Mouse (Mus musculus) neural tube, embryonic 13.5 days (tissue): ENCODE data around the gene Tcp11l2. TPM values are rescaled to one million over a fixed set of nuclear protein-coding genes. Genes with fewer than 3 reads are reported as not detected.

ENCODE experiments used
- ATAC-seq: fragments of 200-750 bp; cut with Nextera tagmentation; 2 replicates; pipeline ENCODE4 v1.8.0; 2017; ENCODE audit warnings: low read depth, mild to moderate bottlenecking, moderate TSS enrichment, moderate library complexity
- H3K27ac ChIP-seq: fragments of 300-500 bp; sonication (generic); replicated peaks from 2 replicates; pipeline ENCODE4 v1.5.1; 2015; ENCODE audit warnings: moderate library complexity, mild to moderate bottlenecking, inconsistent platforms
- H3K27me3 ChIP-seq: fragments of 300-500 bp; sonication (generic); 2 replicates; pipeline ENCODE4 v1.6.1; 2015; ENCODE audit warnings: mild to moderate bottlenecking, inconsistent platforms
- H3K36me3 ChIP-seq: fragments of 300-500 bp; sonication (generic); 2 replicates; pipeline ENCODE4 v1.6.1; 2015; ENCODE audit warnings: mild to moderate bottlenecking, inconsistent platforms
- H3K4me1 ChIP-seq: fragments of 300-500 bp; sonication (generic); replicated peaks from 2 replicates; pipeline ENCODE4 v1.6.1; 2015; ENCODE audit warnings: inconsistent platforms
- H3K4me2 ChIP-seq: fragments of 300-500 bp; sonication (generic); 2 replicates; pipeline ENCODE4 v1.6.1; 2015; ENCODE audit warnings: inconsistent platforms, mild to moderate bottlenecking, moderate library complexity
- H3K4me3 ChIP-seq: fragments of 300-500 bp; sonication (generic); 2 replicates; pipeline ENCODE4 v1.5.1; 2015; ENCODE audit warnings: mild to moderate bottlenecking, inconsistent platforms
- H3K9ac ChIP-seq: fragments of 300-500 bp; sonication (generic); 2 replicates; pipeline ENCODE4 v1.6.1; 2015; ENCODE audit warnings: moderate library complexity, mild to moderate bottlenecking, inconsistent platforms
- H3K9me3 ChIP-seq: fragments of 300-500 bp; sonication (generic); 2 replicates; pipeline ENCODE4 v1.6.1; 2016; ENCODE audit warnings: inconsistent platforms
- WGBS: fragments of 180-500 bp; shearing (Covaris S2); methylation state at CpG from one replicate; pipeline ENCODE4 v1.1.7; 2015; 5-methylcytosine and 5-hydroxymethylcytosine counted together
- polyA plus RNA-seq: library from polyadenylated mRNA; unstranded; fragments of >200 nt; fragmentation: Nextera tagmentation; extraction: Ambion mirVana; gene quantifications from 2 replicates; pipeline ENCODE4 v1.2.1, GENCODE M21; 2015

The Tcp11l2 gene
- polyA plus RNA-seq, 1 experiment from 2014 or later = 30.2 TPM

DNA sequence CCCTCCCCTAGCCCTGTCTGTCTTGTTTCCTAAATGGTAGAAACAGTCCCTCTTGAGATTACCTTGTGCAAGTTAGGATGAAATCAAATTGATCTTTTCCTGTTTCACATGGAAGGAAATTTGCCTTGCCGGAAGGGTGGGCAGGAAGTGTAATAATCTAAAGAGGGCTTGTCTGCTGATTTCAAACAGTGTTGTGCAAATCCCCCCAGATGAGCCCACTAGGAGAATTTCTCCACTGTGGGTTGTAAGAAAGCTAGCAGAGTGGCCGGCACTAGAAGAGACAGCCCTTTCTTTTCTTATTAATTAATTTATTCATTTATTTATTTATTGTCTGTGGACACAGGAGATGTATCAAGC lies 8.8 kb downstream of the Tcp11l2 start:
- no peak overlapping the region for H3K4me2 ChIP-seq
- peaks cover 11% of the 10 kb centered on the region for H3K36me3 ChIP-seq
- no peaks in the 10 kb centered on the region for H3K27me3 ChIP-seq
- no peaks in the 10 kb centered on the region for H3K4me1 ChIP-seq
- no peak overlapping the region for H3K27ac ChIP-seq
- 82% methylated on average over 2 of the region's 2 CpGs for WGBS
- H3K9me3 ChIP-seq = no peaks in the 10 kb centered on the region
- no peak for ATAC-seq
- no peak overlapping the region for H3K4me3 ChIP-seq
- H3K9ac ChIP-seq = no peak overlapping the region

- Histone ChIP-seq H3K27ac (no peak overlapping the region), H3K4me2 (no peak overlapping the region), H3K27me3 (no peaks in the 10 kb centered on the region), H3K36me3 (peaks cover 52% of the 10 kb centered on the region), H3K9ac (no peak overlapping the region), H3K4me1 (no peaks in the 10 kb centered on the region), H3K4me3 (no peak overlapping the region), H3K9me3 (no peaks in the 10 kb centered on the region)
- ATAC-seq = no peak
- whole genome bisulfite sequencing = 81% methylated on average over 14 of the region's 14 CpGs
Measured at GRCm38 (mm10) chr10:84590956-84591355, 14.5 kb downstream of the Tcp11l2 start.

- H3K9ac ChIP-seq = no peak overlapping the region
- H3K27me3 ChIP-seq = no peaks in the 10 kb centered on the region
- peaks cover 54% of the 10 kb centered on the region for H3K36me3 ChIP-seq
- no peaks in the 10 kb centered on the region for H3K4me1 ChIP-seq
- H3K4me2 ChIP-seq = no peak overlapping the region
- no peak overlapping the region for H3K27ac ChIP-seq
- ATAC-seq = no peak
- no peak overlapping the region for H3K4me3 ChIP-seq
- 92% methylated on average over 2 of the region's 2 CpGs for WGBS
- no peaks in the 10 kb centered on the region for H3K9me3 ChIP-seq
Measured at GRCm38 (mm10) chr10:84591640-84592148, 15.3 kb downstream of the Tcp11l2 start.

DNA sequence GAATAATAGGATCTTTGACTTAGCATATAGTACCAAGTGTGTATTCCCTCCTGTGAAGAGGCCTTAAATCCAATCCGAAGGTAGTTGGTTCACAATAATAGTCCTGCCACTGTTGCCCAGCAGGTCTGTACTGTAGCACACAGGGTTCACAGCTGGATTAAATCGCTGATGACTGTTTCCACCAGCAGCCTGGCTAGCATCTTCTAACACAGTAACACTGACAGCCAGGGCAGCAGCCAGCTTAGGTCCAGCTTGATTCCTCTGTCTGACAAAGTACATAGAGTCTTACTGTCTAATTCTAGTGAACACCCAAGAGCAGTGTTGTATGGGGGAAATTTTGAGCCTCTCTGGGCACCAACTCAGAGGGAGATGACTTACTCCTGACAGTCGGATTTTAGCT lies 16.3 kb downstream of the Tcp11l2 start:
- H3K27ac ChIP-seq = no peak overlapping the region
- H3K4me2 ChIP-seq = no peak overlapping the region
- no peak overlapping the region for H3K9ac ChIP-seq
- no peaks in the 10 kb centered on the region for H3K9me3 ChIP-seq
- peaks cover 49% of the 10 kb centered on the region for H3K36me3 ChIP-seq
- no peaks in the 10 kb centered on the region for H3K4me1 ChIP-seq
- no peaks in the 10 kb centered on the region for H3K27me3 ChIP-seq
- no peak for ATAC-seq
- WGBS = 60% methylated on average over 3 of the region's 3 CpGs
- H3K4me3 ChIP-seq = no peak overlapping the region

DNA sequence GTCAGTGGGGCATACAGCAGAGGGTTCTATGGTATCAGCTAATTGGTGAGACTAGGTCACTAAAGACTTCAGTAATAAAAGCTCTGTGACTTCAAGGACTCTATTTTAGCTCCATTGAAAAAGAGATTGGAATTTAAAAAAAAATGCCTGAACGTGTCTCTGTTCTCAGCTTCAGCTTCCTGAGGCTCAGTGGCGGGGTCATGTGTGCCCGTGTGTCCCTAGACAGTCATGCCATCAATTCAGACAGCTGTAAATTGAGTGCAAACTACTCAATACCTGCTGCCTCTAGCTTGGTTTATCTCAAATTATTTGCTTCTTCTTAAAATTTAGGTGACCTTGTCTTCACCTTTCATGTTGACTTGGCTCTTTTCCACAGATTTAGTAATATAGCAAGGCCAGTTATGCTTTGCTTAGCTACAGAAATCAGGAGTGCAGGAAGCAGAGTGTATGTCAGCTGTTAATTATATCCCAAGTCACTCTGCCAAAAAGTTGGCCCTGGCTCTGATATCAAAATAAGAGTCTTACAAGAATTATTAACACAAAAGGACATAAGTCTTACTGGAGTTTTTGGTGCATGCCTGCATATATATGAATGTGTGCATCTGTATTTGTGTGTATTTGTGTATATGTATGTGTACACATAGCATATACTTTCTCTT lies 20.8 kb downstream of the Tcp11l2 start:
- ATAC-seq = no peak
- Histone ChIP-seq H3K4me1 (no peaks in the 10 kb centered on the region), H3K27me3 (no peaks in the 10 kb centered on the region), H3K4me3 (no peak overlapping the region), H3K4me2 (no peak overlapping the region), H3K9ac (no peak overlapping the region), H3K9me3 (no peaks in the 10 kb centered on the region), H3K27ac (no peak overlapping the region), H3K36me3 (peaks cover 28% of the 10 kb centered on the region)
- 67% methylated on average over 3 of the region's 3 CpGs for WGBS

DNA sequence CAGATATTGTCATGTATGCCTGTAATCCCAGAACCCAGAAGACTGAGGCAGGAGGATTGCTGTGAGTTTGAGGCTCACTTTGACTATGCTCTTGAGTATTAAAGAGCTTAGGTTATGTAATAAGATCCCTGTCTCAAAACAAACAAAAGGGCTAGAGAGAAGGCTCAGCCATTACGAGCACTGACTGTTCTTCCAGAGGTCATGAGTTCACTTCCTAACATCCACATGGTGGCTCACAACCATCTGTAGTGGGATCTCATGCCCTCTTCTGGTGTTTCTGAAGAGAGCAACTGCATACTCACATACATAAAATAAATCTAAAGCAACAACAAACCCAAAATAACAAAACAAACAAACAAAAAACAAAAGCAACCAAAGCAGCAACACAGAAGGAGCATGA lies 21.7 kb downstream of the Tcp11l2 start:
- no peak for ATAC-seq
- no peaks in the 10 kb centered on the region for H3K4me1 ChIP-seq
- H3K4me2 ChIP-seq = no peak overlapping the region
- no peaks in the 10 kb centered on the region for H3K9me3 ChIP-seq
- H3K36me3 ChIP-seq = peaks cover 27% of the 10 kb centered on the region
- no peak overlapping the region for H3K27ac ChIP-seq
- no peaks in the 10 kb centered on the region for H3K27me3 ChIP-seq
- H3K9ac ChIP-seq = no peak overlapping the region
- 26% methylated on average over 1 of the region's 1 CpGs for WGBS
- H3K4me3 ChIP-seq = no peak overlapping the region

GRCm38 (mm10) chr10:84600136-84600535 lies 23.7 kb downstream of the Tcp11l2 start:
- 87% methylated on average over 6 of the region's 6 CpGs for WGBS
- H3K9me3 ChIP-seq = no peaks in the 10 kb centered on the region
- no peaks in the 10 kb centered on the region for H3K27me3 ChIP-seq
- no peak overlapping the region for H3K9ac ChIP-seq
- no peak for ATAC-seq
- H3K4me2 ChIP-seq = no peak overlapping the region
- H3K4me3 ChIP-seq = no peak overlapping the region
- H3K36me3 ChIP-seq = peaks cover 17% of the 10 kb centered on the region
- no peak overlapping the region for H3K27ac ChIP-seq
- no peaks in the 10 kb centered on the region for H3K4me1 ChIP-seq

GRCm38 (mm10) chr10:84604335-84604734 lies 27.9 kb downstream of the Tcp11l2 start:
- Histone ChIP-seq H3K4me2 (no peak overlapping the region), H3K36me3 (peaks cover 21% of the 10 kb centered on the region), H3K9me3 (no peaks in the 10 kb centered on the region), H3K9ac (no peak overlapping the region), H3K4me1 (no peaks in the 10 kb centered on the region), H3K27ac (no peak overlapping the region), H3K27me3 (no peaks in the 10 kb centered on the region), H3K4me3 (no peak overlapping the region)
- 49% methylated on average over 1 of the region's 1 CpGs for WGBS
- ATAC-seq = no peak

GRCm38 (mm10) chr10:84608361-84608760 lies 31.9 kb downstream of the Tcp11l2 start:
- peaks cover 28% of the 10 kb centered on the region for H3K36me3 ChIP-seq

GRCm38 (mm10) chr10:84610324-84610723 lies 33.9 kb downstream of the Tcp11l2 start:
- H3K27ac ChIP-seq = no peak overlapping the region
- H3K4me1 ChIP-seq = no peaks in the 10 kb centered on the region
- no peaks in the 10 kb centered on the region for H3K9me3 ChIP-seq
- no peak overlapping the region for H3K9ac ChIP-seq
- 40% methylated on average over 4 of the region's 4 CpGs for WGBS
- peaks cover 26% of the 10 kb centered on the region for H3K36me3 ChIP-seq
- H3K4me2 ChIP-seq = no peak overlapping the region
- no peak for ATAC-seq
- H3K4me3 ChIP-seq = no peak overlapping the region
- no peaks in the 10 kb centered on the region for H3K27me3 ChIP-seq

More at GRCm38 (mm10) chr10:84608361-84608760, 31.9 kb downstream of the Tcp11l2 start:
- no peak overlapping the region for H3K4me3 ChIP-seq
- no peak overlapping the region for H3K4me2 ChIP-seq
- no peaks in the 10 kb centered on the region for H3K9me3 ChIP-seq
- WGBS = 90% methylated on average over 3 of the region's 3 CpGs
- no peak overlapping the region for H3K27ac ChIP-seq
- H3K27me3 ChIP-seq = no peaks in the 10 kb centered on the region
- H3K9ac ChIP-seq = no peak overlapping the region
- ATAC-seq = no peak
- no peaks in the 10 kb centered on the region for H3K4me1 ChIP-seq

DNA sequence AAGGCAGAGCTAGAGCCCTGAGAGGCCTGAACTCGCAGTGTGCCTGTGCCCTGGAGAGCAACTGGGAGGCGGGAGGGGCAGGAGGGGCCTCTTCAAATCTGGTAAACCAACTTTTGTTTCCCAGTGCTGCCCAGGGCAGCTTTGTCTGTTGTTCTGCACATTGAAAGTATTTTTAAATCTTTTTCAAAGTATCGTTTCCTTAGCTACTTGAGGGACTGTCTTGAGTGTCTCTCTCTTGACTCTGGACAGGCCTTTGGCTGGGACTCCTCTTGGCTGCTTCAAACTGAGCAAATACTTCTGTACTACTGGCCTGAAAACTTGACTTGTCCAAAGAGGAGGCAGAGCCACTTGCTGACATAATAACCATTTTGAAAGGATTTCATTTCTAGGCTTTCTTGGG lies 34.4 kb downstream of the Tcp11l2 start:
- peaks cover 21% of the 10 kb centered on the region for H3K36me3 ChIP-seq
- 73% methylated on average over 3 of the region's 3 CpGs for whole genome bisulfite sequencing
- ATAC-seq = no peak
- no peak overlapping the region for H3K4me3 ChIP-seq
- no peaks in the 10 kb centered on the region for H3K27me3 ChIP-seq
- no peak overlapping the region for H3K4me2 ChIP-seq
- no peak overlapping the region for H3K9ac ChIP-seq
- no peak overlapping the region for H3K27ac ChIP-seq
- no peaks in the 10 kb centered on the region for H3K9me3 ChIP-seq
- H3K4me1 ChIP-seq = no peaks in the 10 kb centered on the region

- no peak overlapping the region for H3K9ac ChIP-seq
- no peak overlapping the region for H3K4me2 ChIP-seq
- peaks cover 14% of the 10 kb centered on the region; the same call in 1 of the 2 replicates for H3K36me3 ChIP-seq
- no peaks in the 10 kb centered on the region for H3K4me1 ChIP-seq
- no peaks in the 10 kb centered on the region for H3K27me3 ChIP-seq
- H3K4me3 ChIP-seq = no peak overlapping the region
- H3K9me3 ChIP-seq = no peaks in the 10 kb centered on the region
- ATAC-seq = no peak
- 67% methylated on average over 3 of the region's 3 CpGs for WGBS
- no peak overlapping the region for H3K27ac ChIP-seq
Measured at GRCm38 (mm10) chr10:84611664-84612063, 35.2 kb downstream of the Tcp11l2 start.

DNA sequence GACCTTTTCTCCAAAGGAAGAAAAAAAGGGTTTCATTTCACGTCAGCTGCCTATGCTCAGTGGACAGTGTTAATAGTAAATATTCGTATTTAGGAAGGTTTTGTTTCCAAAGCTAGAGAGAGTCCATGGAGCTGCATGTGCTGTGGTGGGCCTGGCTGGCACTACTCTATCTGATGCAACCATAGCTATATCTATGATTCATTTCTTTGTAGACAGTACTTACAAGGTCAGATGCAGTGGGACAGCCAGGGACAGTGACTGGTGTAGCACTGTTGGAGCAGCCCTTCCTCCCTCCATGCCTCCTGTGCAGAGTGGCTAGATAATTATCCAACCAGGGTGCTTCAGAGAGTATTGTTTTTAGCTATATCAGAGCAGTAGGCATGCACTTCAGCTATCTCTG lies 35.9 kb downstream of the Tcp11l2 start:
- Histone ChIP-seq H3K9ac (no peak overlapping the region), H3K4me1 (no peaks in the 10 kb centered on the region), H3K9me3 (no peaks in the 10 kb centered on the region), H3K27me3 (no peaks in the 10 kb centered on the region), H3K4me3 (no peak overlapping the region), H3K36me3 (peaks cover 14% of the 10 kb centered on the region; the same call in 1 of the 2 replicates), H3K4me2 (no peak overlapping the region), H3K27ac (no peak overlapping the region)
- 77% methylated on average over 2 of the region's 2 CpGs for WGBS
- no peak for ATAC-seq
